Mouse (Mus musculus): Measurements from ENCODE around the gene Ttll7.

Ttll7 gene

DNA sequence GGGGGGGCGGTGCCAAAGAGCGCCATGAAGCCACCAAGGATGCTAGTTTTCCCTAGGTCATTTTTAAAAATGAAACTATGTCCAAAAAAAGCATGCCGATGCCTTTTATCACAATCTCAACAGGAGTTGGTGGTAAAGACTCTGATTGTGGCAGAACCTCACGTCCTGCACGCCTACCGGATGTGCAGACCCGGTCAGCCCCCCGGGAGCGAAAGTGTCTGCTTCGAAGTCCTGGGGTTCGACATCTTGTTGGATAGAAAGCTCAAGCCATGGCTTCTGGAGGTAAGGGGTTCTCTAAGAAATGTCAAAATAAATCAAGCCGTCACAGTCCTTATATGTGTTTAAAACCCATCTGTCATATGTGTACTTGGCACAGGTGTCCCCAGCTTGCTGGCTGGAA is 60.9 kb downstream of the Ttll7 start:
- no peak for DNase-seq (ENCODE audit: low spot score in 2 of 2)

DNA sequence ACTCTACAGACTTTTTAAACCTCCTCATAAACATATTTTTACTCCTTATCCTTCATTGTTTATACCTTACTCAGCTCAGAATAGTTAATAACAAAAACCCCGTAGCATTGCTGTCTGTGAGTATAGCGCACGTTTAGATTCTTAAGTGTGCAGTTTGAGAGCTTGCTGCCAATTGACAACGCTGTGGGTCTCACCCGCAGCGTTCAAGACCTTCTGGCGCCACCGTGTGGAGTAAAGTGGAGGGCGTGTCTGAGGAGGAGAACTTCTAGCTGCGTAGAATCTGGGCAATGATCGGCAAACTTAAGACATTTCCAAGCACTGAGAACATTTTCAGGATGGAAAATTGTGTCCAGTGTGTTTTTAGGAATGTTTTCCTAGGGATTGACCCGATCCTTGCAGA is 62.6 kb downstream of the Ttll7 start:
- peak; percentile 42 to 47 for DNase-seq (ENCODE audit: low spot score in 2 of 2)

DNA sequence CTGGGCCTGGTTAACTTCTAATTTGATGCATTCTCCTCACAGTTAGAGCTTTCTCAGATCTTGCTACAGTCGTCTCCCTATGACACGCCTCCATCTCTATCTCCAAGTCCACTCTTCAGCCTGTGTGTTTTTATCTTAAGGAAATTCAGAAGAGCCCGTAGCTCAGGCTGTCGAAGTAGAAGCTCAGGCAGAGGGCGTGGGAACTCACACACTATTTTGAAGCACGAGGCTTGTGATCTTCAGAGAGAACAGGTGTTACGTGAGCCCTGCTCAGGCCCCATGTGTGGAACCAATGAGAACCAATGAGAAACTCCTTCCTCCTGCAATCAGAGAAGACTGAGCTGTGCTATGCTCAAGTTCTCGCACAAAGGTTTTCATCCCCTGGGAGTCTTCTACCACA is 65.7 kb downstream of the Ttll7 start:
- DNase-seq (ENCODE audit: low spot score in 2 of 2) = no peak

DNA sequence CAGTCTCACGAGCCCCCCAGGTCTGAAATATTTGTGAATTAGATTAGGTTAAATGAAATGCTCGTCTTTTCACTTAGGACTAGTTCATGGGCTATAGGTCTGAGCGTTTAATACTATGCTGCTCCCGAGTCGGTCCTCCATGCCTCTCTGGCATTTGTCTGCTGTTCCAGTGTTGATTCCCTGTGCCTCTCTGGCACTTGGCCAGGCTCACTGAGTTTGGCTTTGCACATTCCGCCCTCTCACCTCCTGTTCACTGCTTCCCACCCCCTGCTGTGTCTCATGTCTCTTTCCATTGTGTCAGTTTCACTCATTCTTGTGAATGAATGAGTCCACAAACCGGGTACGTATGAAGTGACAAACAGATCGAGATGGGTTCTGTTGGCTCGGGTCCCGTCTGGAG is 66.2 kb downstream of the Ttll7 start:
- DNase-seq (ENCODE audit: low spot score in 2 of 2) = no peak

DNA sequence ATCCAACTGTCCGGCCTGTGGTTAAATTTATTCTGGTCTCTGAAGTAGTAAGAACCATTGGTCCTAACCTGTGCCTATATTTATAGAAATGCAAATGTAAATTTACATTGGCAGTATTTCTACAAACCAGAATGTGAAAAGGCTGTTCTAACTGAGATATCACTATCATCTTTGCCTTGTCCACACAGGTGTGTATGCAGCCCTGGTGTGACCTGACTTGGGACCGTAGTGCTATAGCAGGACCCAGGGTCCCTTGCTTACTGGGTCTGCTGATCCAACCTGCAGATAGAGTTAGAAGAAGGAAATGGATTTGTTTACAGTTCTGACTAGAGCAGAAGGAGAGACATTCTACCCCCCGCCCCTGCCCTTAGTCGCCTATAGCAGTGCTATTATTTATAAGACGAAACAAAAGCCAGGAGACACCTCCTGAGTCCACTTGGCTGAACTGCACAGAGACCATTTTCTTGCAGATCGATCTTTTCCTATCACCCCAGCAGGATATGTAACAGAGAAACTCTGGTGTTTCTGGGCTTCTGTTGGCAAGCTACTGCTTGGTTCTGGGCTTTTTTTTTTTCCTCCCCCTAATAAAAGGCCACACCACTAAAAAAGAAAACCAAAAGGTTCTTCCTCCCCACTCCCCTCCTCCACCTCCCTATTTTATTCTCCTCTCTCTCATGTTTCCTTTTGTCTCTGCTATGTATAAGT is 75.3 kb downstream of the Ttll7 start:
- DNase-seq (ENCODE audit: low spot score in 2 of 2) = no peak

DNA sequence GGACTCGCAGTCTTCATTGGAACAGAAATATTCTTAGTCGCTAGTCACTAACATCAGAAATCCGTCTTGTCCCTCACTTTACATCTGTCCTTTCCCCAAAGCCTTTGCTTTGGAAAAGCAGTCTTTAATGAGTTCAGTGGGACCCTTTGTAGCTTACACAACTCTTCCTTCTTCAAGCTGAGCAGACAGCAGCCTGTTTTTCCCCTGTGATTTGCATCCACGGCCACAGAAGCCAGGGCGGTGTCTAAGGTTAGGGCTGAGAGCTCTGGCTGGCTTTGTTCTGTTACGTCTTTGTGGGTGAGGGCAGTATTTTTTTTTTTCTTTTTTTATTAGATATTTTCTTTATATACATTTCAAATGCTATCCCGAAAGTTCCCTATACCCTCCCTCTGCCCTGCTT is 76.0 kb downstream of the Ttll7 start:
- DNase-seq (ENCODE audit: low spot score in 2 of 2) = no peak

DNA sequence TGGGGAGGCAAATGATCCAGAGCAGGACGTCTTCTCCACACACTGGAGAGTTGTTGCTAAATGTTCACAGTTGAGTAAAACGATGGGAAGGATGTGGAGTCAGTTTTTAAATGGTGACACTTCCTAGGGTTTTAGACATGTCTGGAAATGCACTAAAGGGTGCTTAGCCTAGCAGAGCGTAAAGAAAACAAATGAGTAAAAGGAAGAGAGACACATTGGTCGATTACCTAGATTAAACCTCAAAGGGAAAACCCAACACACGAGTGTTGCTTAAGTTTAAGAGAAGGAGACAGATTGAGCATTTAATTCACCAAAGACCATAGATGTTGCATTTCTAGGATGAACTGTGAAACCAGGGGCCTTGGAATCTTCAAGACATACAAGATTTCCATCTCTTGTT is 76.8 kb downstream of the Ttll7 start:
- DNase-seq (ENCODE audit: low spot score in 2 of 2) = no peak

DNA sequence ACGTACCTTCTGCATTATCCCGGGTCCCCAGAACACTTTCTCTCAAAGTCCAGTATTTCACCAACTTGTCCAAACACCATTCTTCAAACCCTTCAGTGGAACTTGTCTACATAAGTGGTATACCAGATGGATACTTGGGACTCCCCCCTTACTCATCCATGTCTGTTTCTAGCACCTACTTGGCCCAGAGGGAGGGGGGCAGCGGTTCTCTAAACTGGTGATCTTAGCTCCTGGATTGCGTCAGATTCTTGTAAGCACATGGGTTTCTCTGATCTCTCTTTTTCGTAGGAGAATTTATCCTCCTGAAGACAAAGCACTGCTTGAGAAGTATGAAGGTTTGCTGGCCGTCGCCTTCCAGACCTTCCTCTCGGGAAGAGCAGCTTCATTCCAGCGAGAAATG is 79.0 kb downstream of the Ttll7 start:
- no peak for DNase-seq (ENCODE audit: low spot score in 2 of 2)

DNA sequence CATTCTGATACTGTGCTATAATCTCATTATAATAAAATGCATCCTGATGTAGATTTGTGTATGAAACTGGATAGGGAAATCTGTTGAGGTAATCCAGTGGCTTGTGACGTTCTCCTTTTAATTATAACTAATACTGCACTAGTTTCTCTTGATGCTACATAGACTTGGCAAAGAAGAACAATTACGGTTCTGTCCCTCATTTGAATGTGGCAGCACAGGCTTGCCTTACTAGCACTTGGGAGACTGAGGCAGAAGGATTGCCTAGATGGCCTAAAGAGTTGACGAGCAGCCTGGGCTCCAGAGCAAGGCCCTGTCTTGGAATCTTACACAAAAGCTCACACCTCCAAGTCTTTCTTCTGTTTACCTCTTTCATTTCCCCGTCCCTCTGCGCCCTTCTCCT is 80.3 kb downstream of the Ttll7 start:
- no peak for DNase-seq (ENCODE audit: low spot score in 2 of 2)

DNA sequence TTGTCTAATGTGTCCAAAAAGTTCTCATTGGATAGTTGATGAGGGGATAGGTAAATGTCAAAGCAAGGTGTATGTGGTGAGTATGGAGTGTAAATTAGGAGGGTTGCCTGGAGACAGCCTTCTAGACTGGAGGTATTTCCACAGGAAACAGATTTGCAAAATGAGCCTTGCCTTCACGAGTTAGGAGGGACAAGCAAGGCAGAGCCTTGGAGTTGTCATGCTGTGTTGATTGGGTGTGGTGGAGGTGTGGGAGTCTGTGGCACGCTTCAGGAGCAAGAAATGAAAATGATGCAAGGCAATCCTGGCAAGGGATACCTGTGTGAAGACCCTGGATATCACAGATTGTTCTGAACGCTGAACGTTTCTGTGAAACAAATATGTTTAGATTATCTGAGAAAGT is 84.7 kb downstream of the Ttll7 start:
- DNase-seq (ENCODE audit: low spot score in 2 of 2) = no peak

DNA sequence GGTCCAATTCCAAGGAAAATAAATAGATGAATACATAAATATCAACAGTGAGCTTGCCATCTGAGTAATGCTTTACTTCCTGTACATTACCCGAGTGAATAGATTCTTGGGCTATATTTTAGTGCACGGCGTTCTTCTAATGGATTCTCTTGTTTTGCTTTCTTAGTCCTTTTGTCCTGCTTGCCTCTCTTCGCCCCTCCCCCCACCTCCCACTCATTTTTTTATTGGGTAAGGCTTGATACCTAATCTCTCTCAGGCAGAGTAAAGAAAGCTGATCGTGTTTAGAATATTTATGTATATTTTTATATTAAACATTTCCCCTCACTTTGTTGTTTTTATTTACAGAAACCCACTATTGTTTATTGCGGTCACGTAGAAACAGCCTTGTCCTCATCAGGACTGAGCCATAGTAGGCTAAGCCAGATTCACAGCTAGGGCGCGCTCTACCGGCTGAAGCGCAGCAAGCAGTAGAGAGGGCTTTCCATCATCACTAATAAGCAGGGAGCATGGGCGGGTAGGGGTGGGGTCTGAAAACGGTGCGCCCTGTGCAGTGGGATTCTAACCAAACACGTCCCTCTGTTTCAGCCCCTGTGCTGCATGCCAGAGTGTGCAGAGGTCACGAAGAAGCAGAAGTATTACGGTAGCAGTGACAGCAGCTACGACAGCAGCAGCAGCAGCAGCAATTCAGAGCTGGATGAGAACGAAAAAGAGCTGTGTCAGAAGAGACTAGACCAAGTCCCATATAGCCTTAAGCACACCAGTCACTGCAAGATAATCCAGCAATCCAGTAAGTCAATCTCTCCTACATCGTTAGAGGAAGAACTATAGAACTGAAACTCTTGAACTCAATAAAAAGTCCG is 87.5 kb downstream of the Ttll7 start:
- DNase-seq (ENCODE audit: low spot score in 2 of 2) = no peak

DNA sequence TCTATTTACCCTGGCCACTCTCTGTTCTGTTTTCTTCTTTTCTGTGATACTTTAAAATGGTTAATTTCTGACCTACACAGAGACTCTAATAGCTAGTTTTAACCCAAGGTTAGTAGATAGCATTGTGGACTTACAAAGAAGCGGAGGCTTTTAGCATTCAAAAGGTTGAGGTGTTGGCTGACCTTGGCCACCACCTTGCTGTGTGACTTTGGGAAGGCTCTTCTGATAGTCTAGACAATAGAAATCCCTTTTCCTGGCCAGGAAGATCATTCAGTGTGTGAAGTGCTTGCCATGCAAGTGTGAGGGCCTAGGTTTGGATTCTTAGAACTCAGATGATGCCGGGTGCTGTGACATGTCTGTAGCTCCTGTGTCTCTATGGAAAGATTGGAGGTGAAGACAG is 90.9 kb downstream of the Ttll7 start:
- no peak for DNase-seq (ENCODE audit: low spot score in 2 of 2)

DNA sequence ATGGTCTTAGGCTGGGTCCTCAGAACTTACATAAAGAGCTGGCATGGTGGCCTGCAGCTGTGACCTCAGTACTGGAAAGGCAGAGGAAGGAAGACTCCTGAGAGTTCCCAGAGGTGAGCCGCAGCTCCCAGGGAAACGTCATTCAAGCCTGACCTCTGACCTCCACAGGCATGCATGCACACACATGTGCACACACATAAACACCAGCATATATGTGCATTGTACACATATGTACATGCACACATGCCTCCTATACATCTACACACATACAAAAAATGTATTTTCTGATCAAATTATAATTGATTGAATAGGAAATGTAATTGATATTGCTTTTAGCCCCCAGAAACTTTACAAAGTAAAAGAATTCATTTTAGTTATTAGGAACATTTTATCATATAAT is 93.2 kb downstream of the Ttll7 start:
- no peak for DNase-seq (ENCODE audit: low spot score in 2 of 2)

DNA sequence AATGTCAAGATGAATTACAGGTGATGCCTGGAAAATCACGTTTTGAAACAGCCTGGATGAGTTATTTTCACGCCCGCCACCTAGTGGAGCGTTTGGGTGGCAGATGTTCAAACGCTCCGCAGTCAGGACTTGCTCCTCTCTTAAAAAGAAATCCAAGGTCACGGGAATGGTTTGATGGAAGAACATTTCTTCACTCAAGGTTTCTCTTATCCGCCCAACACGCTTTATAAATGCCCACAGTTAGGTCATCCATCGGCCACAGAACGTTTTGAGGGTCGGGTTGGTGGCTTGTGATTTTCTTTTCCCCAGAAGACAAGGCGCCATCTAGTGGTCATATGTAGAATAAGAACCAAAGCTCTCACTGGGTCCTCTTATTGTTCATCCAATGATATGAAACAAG is 93.7 kb downstream of the Ttll7 start:
- peak; percentile 8 to 28 for DNase-seq (ENCODE audit: low spot score in 2 of 2)

DNA sequence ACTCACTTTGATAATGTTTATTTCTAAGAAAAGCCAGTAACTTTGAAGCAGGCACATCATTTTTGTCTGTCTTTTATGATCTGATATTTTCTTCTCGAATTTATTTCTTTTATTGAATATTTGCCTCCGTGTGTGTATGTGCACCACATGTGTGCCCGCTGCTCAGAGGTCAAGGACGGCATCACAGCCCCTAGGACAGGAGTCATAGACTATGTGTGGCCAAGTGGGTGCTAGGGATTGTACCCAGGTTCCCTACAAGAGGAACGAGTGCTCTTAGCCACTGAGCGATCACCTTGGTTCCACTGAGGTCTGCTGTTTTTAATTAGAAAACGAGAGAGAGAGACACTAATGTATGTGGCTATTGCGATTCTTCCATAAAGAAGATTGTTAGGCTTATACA is 94.5 kb downstream of the Ttll7 start:
- DNase-seq (ENCODE audit: low spot score in 2 of 2) = no peak

DNA sequence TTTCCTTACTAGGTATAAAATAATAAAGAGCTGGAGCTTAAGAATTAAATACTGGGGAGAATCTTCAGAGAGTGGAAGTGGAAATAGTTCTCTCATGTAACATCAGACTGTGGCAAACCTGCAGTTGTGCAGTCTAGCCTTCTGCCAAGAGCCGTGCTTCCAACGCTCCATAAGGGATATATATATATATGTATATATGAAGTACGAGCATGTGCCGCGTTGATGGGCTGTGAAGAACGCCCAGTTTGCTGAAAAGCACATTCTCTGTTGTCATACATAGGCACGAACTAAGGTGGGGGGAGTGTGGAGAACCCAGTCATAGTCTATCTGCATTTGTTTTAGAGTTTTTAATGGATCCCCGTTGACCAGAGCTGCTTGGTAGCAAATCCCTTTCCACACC is 104.6 kb downstream of the Ttll7 start:
- no peak for DNase-seq (ENCODE audit: low spot score in 2 of 2)

DNA sequence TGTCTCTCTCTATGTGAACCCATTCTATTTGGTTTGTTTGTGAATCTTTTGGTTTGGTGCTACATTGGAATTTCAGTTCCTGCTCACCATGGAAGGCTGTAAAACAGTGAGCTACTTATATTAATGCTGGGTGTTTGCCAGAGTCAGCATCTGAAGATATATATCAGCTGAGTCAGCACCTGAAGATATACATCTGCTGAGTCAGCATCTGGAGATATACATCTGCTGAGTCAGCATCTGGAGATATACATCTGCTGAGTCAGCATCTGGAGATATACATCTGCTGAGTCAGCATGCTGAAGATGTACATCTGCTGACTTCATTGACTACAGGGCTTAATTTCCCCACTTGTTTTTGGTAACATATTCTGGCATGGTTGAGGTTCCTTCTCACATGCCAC is 110.7 kb downstream of the Ttll7 start:
- DNase-seq (ENCODE audit: low spot score in 2 of 2) = no peak

DNA sequence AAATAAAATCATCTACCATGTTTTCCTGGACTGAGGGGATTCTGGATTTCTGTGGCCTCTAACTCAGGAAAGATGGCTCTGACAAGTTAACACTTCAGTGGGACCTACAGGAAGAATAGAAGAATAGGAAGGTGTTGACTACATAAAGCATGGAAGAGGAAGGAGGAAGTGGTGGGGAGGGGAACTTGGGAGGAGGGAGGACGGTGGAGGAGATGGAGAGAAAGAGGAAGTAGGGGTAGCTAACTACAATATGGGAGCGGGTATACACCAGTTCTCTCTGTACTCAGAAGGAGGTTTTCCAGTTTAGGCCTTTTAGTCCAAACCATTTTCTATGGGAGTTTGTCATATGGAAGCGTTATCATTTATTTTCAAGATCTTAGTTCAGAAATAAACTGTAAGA is 112.2 kb downstream of the Ttll7 start:
- no peak for DNase-seq (ENCODE audit: low spot score in 2 of 2)

DNA sequence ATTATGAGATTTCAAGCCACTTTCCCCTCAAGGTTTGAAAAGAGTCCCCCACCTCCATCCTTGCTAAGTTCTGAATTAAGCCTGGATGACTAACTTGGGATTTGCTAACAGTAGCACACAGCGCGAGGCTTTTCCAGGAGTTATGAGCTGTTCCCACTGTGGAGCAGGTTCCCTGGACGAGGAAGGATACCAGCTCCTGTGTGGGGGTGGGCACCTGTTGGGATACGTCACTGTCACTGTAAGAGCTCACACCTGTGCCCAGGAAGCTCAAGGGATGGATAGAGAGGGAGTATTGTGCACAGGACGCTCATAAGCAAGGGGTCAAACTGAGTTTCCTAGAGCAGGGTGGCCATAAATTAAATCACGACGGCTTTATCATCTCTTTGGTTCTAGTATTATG is 115.1 kb downstream of the Ttll7 start:
- DNase-seq (ENCODE audit: low spot score in 2 of 2) = no peak

DNA sequence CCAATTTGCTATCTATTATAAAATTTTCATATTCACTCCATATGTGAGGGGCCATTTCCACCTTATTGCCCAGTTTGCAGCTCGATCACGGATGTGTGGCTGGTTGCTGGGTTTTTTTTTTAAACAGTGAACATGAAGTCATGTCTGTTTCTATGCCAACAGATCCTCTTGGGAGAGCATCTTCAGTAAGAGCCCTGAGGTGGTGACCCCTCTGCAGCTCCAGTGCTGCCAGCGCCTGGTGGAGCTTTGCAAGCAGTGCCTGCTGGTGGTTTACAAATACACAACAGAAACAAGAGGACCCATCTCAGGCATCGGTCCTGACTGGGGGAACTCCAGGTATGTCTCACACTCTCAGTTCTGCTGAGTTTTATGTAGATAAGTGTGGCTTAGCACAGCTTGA is 115.7 kb downstream of the Ttll7 start:
- DNase-seq (ENCODE audit: low spot score in 2 of 2) = no peak

DNA sequence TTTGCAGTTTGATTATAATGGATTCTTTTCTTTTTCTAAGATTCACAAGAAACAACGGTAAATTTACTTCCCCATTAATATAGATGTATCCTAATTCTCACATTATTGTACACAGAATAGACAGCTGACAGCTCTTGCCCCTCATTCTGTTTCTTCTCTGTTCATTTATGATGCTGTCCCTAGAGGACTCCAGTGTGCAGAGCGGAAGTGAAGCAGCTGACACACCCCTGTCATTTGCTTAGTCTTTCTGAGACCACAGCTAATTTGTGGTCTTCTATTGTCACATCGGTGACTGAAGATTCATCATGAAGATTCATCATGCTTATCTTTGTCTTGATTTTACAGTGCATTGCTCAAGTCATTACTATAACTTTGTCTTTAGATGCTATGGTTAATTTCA is 126.1 kb downstream of the Ttll7 start:
- DNase-seq (ENCODE audit: low spot score in 2 of 2) = no peak

DNA sequence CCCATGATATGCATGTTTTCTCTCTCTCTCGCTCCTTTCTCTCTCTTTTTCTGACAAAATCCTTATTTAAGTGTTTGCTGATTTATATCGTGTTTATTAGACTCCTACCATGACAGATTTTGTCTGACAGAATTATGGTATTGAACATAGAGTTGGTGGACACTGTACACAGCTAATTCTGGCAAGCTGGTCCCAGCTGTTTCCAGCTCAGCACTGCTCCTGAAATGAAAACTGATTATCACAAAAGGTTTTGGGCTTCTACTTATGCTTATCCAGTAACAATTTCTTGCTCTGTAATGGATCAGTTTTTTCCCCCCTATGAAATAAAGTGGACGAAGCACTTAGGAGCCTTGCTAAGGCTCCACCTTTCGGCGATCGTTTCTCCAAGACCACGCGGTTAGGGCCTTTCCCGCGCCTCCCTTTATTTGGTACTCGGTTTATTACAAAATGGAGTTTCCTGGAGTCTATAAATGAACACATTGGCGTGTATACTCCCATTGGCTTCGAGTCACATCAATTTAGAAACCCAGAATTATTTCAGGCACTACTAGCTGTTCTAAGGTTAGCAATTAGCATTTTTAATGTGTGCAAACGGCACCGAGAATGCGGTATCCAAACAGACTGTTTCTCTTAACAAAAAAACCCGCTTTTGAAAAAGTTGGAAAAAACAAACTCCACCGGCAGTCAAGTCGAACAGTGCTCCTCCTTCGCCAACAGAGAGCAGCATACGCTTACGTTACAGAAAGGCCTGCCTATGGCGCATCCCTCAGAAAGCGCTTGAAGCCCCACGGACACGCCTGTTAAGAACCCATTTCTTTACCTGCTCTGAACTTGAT is 141.9 kb downstream of the Ttll7 start:
- no peak for DNase-seq (ENCODE audit: low spot score in 2 of 2)

Data from spleen, postnatal 36 days (tissue).